Mouse (Mus musculus) embryo, embryonic 10 days (tissue): Measurements from ENCODE around the gene Adal.

Experiments used
- DNase-seq: peaks from one replicate; pipeline ENCODE4 v3.0.0-alpha.2; 2015; ENCODE audit warnings: low spot score

Gene Adal

GRCm38 (mm10) chr2:121178828-121179479, 38.7 kb downstream of the Adal start:
- DNase-seq, result no peak

GRCm38 (mm10) chr2:121183431-121183830, 43.2 kb downstream of the Adal start:
- no peak for DNase-seq

GRCm38 (mm10) chr2:121184142-121184541, 43.9 kb downstream of the Adal start:
- DNase-seq, result no peak

- peak; percentile 13 for DNase-seq
Observed at GRCm38 (mm10) chr2:121188530-121188929, 48.3 kb downstream of the Adal start.

- no peak for DNase-seq
Observed at GRCm38 (mm10) chr2:121195466-121195865, 55.2 kb downstream of the Adal start.

GRCm38 (mm10) chr2:121204276-121204675, 64.0 kb downstream of the Adal start:
- DNase-seq, result no peak
